Mouse (Mus musculus) olfactory bulb, adult 2 months (tissue): ENCODE results near the gene Slco3a1. TPM values are rescaled to one million over a fixed set of nuclear protein-coding genes. Genes with fewer than 3 reads are reported as not detected.

Experiments
- H3K27ac ChIP-seq: fragments of 200-500 bp; 2 replicates; pipeline ENCODE4 v1.5.1; 2012; ENCODE audit warnings: low read depth, low read length; ENCODE audit not compliant: insufficient read depth
- H3K4me1 ChIP-seq: fragments of 200-500 bp; 2 replicates; pipeline ENCODE4 v1.6.1; 2012; ENCODE audit warnings: low read length; ENCODE audit not compliant: control insufficient read depth, insufficient read depth
- H3K4me3 ChIP-seq: fragments of 200-500 bp; 2 replicates; pipeline ENCODE4 v1.5.1; 2012; ENCODE audit warnings: mild to moderate bottlenecking, low read depth, low read length, moderate library complexity; ENCODE audit not compliant: insufficient read depth
- CTCF ChIP-seq: fragments of 200-500 bp; IDR thresholded peaks from 2 replicates; pipeline ENCODE4 v1.5.1; 2012; ENCODE audit warnings: low read depth, mild to moderate bottlenecking, low read length, moderate library complexity; ENCODE audit not compliant: insufficient read depth
- POLR2A ChIP-seq: fragments of 200-500 bp; IDR thresholded peaks from 2 replicates; pipeline ENCODE4 v1.6.1; 2012; ENCODE audit warnings: mild to moderate bottlenecking, low read depth, low read length, moderate library complexity; ENCODE audit not compliant: insufficient read depth
- WGBS: fragments of 180-500 bp; shearing (Covaris S2); methylation state at CpG from one replicate; pipeline ENCODE4 v1.1.7; 2018; 5-methylcytosine and 5-hydroxymethylcytosine counted together
- polyA plus RNA-seq: library from polyadenylated mRNA; stranded (reverse); fragments of >200 nt; gene quantifications from 2 replicates; pipeline ENCODE4 v1.2.4, GENCODE M21; 2012; ENCODE audit warnings: low replicate concordance; ENCODE audit not compliant: missing spikeins, insufficient read depth, insufficient read length

Slco3a1 gene
- polyA plus RNA-seq, 1 experiment = not detected

- peaks cover 24% of the 10 kb centered on the region for H3K4me1 ChIP-seq
- H3K4me3 ChIP-seq = no peak overlapping the region
- no peak for TF ChIP-seq POLR2A
- no peak for TF ChIP-seq CTCF
- 60% methylated on average over 9 of the region's 9 CpGs for WGBS
- no peak overlapping the region for H3K27ac ChIP-seq
Observed at GRCm38 (mm10) chr7:74347026-74347425, 207.6 kb downstream of the Slco3a1 start.

DNA sequence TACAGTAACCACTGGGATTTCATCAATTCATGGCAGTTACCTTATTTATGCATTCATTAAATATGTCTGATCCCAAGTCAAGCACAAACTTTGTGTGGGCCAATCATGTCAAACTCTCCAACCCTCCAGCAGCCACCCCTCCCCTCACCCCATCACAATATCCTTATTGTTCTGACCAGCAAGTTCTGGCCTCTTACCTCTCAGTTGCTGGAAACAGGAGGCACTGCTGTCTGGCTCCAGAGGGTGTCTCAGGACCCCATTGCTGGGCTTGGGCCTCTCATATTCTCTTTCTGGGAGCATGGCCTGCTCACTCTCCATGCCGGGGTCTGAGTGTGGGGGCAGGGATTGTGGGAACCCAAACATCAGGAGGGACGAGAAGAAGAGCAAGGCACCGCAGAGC lies 208.1 kb downstream of the Slco3a1 start:
- no peak overlapping the region for H3K27ac ChIP-seq
- no peak overlapping the region for H3K4me3 ChIP-seq
- no peak for TF ChIP-seq POLR2A
- no peak for TF ChIP-seq CTCF
- peaks cover 27% of the 10 kb centered on the region for H3K4me1 ChIP-seq
- 48% methylated on average over 3 of the region's 3 CpGs for WGBS

- Histone ChIP-seq H3K27ac (no peak overlapping the region), H3K4me3 (no peak overlapping the region), H3K4me1 (peaks cover 17% of the 10 kb centered on the region)
- no peak for TF ChIP-seq POLR2A
- no peak for TF ChIP-seq CTCF
- WGBS = 55% methylated on average over 4 of the region's 4 CpGs
Observed at GRCm38 (mm10) chr7:74341149-74341805, 213.3 kb downstream of the Slco3a1 start.

DNA sequence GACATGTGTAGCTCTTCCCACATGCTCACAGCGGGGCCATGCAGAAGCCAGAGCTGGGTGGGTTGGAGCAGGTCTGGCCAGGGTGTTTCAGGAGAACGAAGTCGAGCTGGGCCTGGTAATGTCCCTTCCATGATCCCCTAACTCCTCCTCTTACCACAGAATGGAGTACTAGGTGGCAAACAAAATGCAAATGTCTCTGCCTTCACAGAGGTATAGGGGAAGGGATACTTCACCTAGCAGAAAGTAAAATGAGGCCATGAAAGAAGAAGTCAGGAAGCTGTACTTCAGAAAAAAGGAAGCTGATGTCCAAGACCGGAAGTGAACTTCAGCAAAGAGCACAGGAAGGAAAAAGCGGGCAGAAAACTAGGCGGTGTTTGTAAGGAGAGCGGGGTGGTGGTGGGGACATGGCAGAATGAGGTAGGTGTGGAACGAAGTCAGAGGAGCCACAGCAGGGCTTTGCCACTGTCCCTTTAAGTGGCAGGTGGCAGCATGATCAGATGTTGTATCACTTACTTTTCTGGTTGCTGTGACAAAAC lies 214.1 kb downstream of the Slco3a1 start:
- TF ChIP-seq CTCF (no peak), POLR2A (no peak)
- H3K27ac ChIP-seq = no peak overlapping the region
- WGBS = 93% methylated on average over 8 of the region's 8 CpGs

DNA sequence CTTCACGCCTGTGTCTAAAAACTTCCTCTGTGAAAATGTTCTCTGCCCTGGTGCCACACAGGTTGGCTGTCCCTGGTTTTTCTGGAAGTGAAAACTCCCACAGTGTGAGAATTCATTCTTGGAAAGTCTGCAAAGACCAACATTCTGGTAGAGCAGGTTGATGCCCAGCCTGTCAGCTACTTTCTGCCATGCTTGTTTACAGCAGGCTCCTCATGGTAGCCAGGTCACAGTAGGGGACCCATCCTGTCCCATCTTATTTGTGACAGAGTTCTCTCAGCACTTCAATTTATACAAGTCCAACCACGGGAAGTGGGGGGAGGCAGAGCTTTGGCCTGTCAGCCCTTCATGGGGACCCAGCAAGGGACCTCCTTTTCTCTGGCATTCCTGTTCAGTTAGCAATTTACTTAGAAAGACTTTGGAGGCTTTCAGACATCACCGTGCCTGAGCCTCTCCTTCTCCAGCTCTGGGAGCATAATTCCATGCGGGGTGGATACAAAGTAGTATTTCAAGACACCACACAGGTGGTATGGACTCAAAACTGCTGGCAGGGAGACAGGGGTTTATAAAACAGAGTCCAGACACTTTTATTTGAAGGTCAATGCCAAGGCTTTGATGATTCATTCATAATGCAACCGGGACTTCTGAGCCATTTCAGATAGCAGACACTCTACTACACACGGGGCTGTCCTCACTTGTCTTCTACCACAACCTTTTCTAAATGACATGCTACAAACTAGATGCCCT lies 216.7 kb downstream of the Slco3a1 start:
- Histone ChIP-seq H3K4me3 (no peak overlapping the region), H3K4me1 (peaks cover 12% of the 10 kb centered on the region), H3K27ac (no peak overlapping the region)
- 83% methylated on average over 6 of the region's 6 CpGs for WGBS
- TF ChIP-seq CTCF (no peak), POLR2A (no peak)

More for the DNA sequence above, 214.1 kb downstream of the Slco3a1 start:
- peaks cover 12% of the 10 kb centered on the region for H3K4me1 ChIP-seq
- H3K4me3 ChIP-seq = no peak overlapping the region

DNA sequence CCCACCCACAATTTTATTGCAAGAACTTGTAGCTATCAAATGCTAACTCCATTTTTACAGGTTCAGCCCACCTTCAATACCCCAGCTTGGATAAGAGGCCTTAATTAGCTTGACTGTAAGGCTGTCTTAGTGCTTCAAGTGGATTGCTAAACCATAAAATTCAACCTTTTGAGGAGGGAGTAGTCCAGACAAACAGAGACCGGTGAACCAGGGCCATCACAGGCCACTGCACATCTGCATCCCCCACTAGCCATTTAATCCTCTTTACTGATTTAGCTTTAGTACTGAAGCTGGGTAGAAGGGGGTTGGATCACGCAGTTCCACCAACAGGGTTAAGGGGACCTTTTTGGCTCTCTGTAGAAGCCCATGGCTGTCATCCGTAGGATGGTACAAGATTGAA lies 222.3 kb downstream of the Slco3a1 start:
- H3K4me1 ChIP-seq = no peaks in the 10 kb centered on the region
- H3K27ac ChIP-seq = no peak overlapping the region
- 95% methylated on average over 3 of the region's 3 CpGs for WGBS
- no peak for TF ChIP-seq CTCF
- no peak for TF ChIP-seq POLR2A
- H3K4me3 ChIP-seq = no peak overlapping the region

GRCm38 (mm10) chr7:74330858-74331726 lies 223.5 kb downstream of the Slco3a1 start:
- 93% methylated on average over 7 of the region's 7 CpGs for WGBS

DNA sequence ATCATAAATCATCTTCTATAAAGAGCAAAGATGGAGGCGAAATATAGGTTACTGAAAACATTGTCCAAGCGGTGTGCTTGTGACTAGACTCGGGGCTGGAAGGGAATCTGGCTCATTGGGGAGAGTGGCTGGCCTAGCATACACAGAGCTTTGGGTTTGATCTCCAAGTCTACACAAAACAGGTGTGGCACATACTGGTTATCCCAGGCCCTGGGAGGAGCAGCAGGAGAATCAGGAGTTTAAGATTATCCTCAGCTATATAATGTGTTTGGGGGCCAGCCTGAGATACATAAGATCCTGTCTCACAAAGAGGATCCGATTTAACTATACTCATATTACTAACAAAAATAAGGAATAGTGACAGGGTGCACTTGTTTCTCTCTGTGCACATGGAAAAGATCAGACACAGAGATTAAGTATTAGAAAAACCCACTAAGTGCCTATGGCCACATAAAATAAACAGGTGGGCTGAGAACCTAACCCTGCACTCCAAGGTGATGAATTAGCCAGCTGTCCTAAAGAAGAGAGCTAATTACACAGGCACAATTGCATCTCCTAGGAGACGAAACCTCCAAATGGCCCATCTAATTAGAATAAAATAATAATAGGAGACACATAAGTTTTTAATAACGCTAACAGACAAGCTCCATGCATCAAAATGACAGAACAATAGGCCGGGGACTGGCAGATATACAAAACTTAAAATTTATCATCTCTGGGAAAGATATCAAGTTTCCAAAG lies 224.3 kb downstream of the Slco3a1 start:
- no peak overlapping the region for H3K27ac ChIP-seq
- no peaks in the 10 kb centered on the region for H3K4me1 ChIP-seq
- WGBS = 90% methylated on average over 7 of the region's 7 CpGs
- H3K4me3 ChIP-seq = no peak overlapping the region
- no peak for TF ChIP-seq POLR2A
- no peak for TF ChIP-seq CTCF

More at GRCm38 (mm10) chr7:74330858-74331726, 223.5 kb downstream of the Slco3a1 start:
- Histone ChIP-seq H3K27ac (no peak overlapping the region), H3K4me1 (no peaks in the 10 kb centered on the region), H3K4me3 (no peak overlapping the region)
- TF ChIP-seq POLR2A (no peak), CTCF (no peak)
